7 mouse cellular contexts compared by ENCODE assay signal in genomic region chr19:8661821-8662307, GRCm38 (mm10). TPM values are rescaled to one million over a fixed set of nuclear protein-coding genes. Genes with fewer than 3 reads are reported as not detected.
DNase-seq lines count a peak whose midpoint lies in the region; ATAC-seq and TF ChIP-seq lines count a peak whose summit lies in the region.

No protein-coding gene starts in this region.

- H3K9me3 ChIP-seq in megakaryocyte, embryonic 14.5 days, result no peaks in the 10 kb centered on the region
- H3K9me3 ChIP-seq in forebrain, embryonic 11.5 days (ENCODE audit: control insufficient read depth, low read length), result no peaks in the 10 kb centered on the region
- no peaks in the 10 kb centered on the region for H3K9me3 ChIP-seq in hindbrain, postnatal 0 days (ENCODE audit: low read length)
- H3K9me3 ChIP-seq in liver, embryonic 11.5 days (ENCODE audit: control insufficient read depth, low read length), result no peaks in the 10 kb centered on the region

- TF ChIP-seq CTCF in hindbrain, postnatal 0 days (IDR thresholded peaks at IDR 0.05; ENCODE audit: low read depth), result no peak

- peak overlapping the region; percentile 85 for H3K4me2 ChIP-seq in forebrain, embryonic 11.5 days (ENCODE audit: low read depth, low read length, severe bottlenecking)
- H3K4me2 ChIP-seq in hindbrain, postnatal 0 days (ENCODE audit: low read depth, low read length), result peak overlapping the region; percentile 95
- peak overlapping the region; percentile 89 for H3K4me2 ChIP-seq in liver, embryonic 11.5 days

- H3K9ac ChIP-seq in forebrain, embryonic 11.5 days (ENCODE audit: low read length), result peak overlapping the region; percentile 67
- H3K9ac ChIP-seq in hindbrain, postnatal 0 days (replicated peaks; ENCODE audit: low read length), result peak overlapping the region; percentile 58
- peak overlapping the region; percentile 28 for H3K9ac ChIP-seq in liver, embryonic 11.5 days (ENCODE audit: low read depth, low read length)

- ATAC-seq in megakaryocyte, adult 5-6 weeks (ENCODE audit: poor library complexity, severe bottlenecking), result no peak
- peak; percentile 84 for ATAC-seq in forebrain, embryonic 11.5 days (replicated peaks; ENCODE audit: low FRiP score)
- peak; percentile 64 for ATAC-seq in hindbrain, postnatal 0 days
- 0 out of 2 replicates have a peak, but pooled peaks have one; percentile 48 for ATAC-seq in liver, embryonic 11.5 days (replicated peaks; ENCODE audit: low FRiP score)

- peaks cover 57% of the 10 kb centered on the region for H3K27me3 ChIP-seq in megakaryocyte, embryonic 14.5 days (replicated peaks)
- peaks cover 2% of the 10 kb centered on the region; the same call in 1 of the 2 replicates for H3K27me3 ChIP-seq in forebrain, embryonic 11.5 days (ENCODE audit: control insufficient read depth, insufficient read depth, low read length)
- no peaks in the 10 kb centered on the region for H3K27me3 ChIP-seq in hindbrain, postnatal 0 days (ENCODE audit: insufficient read depth, low read length)
- H3K27me3 ChIP-seq in liver, embryonic 11.5 days (replicated peaks; ENCODE audit: control insufficient read depth, insufficient read depth, low read length), result no peaks in the 10 kb centered on the region

- no peak overlapping the region for H3K27ac ChIP-seq in forebrain, embryonic 11.5 days (ENCODE audit: low read depth, low read length)
- peak overlapping the region; percentile 45; the same call in 1 of the 2 replicates for H3K27ac ChIP-seq in hindbrain, postnatal 0 days
- H3K27ac ChIP-seq in liver, embryonic 11.5 days (ENCODE audit: low read depth, low read length), result no peak overlapping the region

- peak; percentile 78 for DNase-seq in forebrain, embryonic 11.5 days (ENCODE audit: low spot score)
- peak; percentile 53 for DNase-seq in hindbrain, postnatal 0 days (ENCODE audit: low spot score)
- DNase-seq in liver, embryonic 11.5 days (ENCODE audit: low spot score), result no peak
- DNase-seq in right cerebral cortex, postnatal 25 days, result peak; percentile 89
- DNase-seq in natural killer cell, adult 2 months (ENCODE audit: low spot score in 2 of 2), result no peak

- peaks cover 47% of the 10 kb centered on the region for H3K4me1 ChIP-seq in megakaryocyte, embryonic 14.5 days
- no peaks in the 10 kb centered on the region; the same call in 1 of the 2 replicates for H3K4me1 ChIP-seq in forebrain, embryonic 11.5 days (replicated peaks; ENCODE audit: control insufficient read depth, insufficient read depth, low read length)
- H3K4me1 ChIP-seq in hindbrain, postnatal 0 days (ENCODE audit: insufficient read depth, low read length), result peaks cover 15% of the 10 kb centered on the region
- no peaks in the 10 kb centered on the region; the same call in 1 of the 2 replicates for H3K4me1 ChIP-seq in liver, embryonic 11.5 days (replicated peaks; ENCODE audit: control insufficient read depth, insufficient read depth, low read length)

- H3K36me3 ChIP-seq in megakaryocyte, embryonic 14.5 days (replicated peaks; ENCODE audit: low read length), result no peaks in the 10 kb centered on the region
- no peaks in the 10 kb centered on the region for H3K36me3 ChIP-seq in forebrain, embryonic 11.5 days (ENCODE audit: control insufficient read depth, insufficient read depth, low read length)
- H3K36me3 ChIP-seq in hindbrain, postnatal 0 days (ENCODE audit: insufficient read depth, low read length), result no peaks in the 10 kb centered on the region
- no peaks in the 10 kb centered on the region for H3K36me3 ChIP-seq in liver, embryonic 11.5 days (ENCODE audit: control insufficient read depth, insufficient read depth, low read length)

- H3K4me3 ChIP-seq in megakaryocyte, embryonic 14.5 days (replicated peaks), result peak overlapping the region; percentile 90
- peak overlapping the region; percentile 37 for H3K4me3 ChIP-seq in forebrain, embryonic 11.5 days (ENCODE audit: low read depth, low read length)
- H3K4me3 ChIP-seq in hindbrain, postnatal 0 days (ENCODE audit: low read length), result peak overlapping the region; percentile 45
- H3K4me3 ChIP-seq in liver, embryonic 11.5 days (ENCODE audit: low read depth, low read length), result peak overlapping the region; percentile 45

- under 1% methylated on average over 35 of the region's 35 CpGs for WGBS in forebrain, embryonic 11.5 days
- under 1% methylated on average over 35 of the region's 35 CpGs for WGBS in hindbrain, postnatal 0 days
- 2% methylated on average over 35 of the region's 35 CpGs for WGBS in liver, embryonic 11.5 days

RNA-seq across cellular contexts. Expression of gene Chrm1, which starts 1.7 kb away (rescaled TPM):
- polyA plus RNA-seq in megakaryocyte, embryonic 14.5 days (2012; ENCODE audit: insufficient read depth, low replicate concordance), result 0.02 TPM in 1 of 2 replicates, not detected in the other
- total RNA-seq in megakaryocyte, adult 5-6 weeks (2015), result 0.16 and 0.25 TPM in 2 replicates
- total RNA-seq in megakaryocyte, adult 5-6 weeks (2017), result 0.04 TPM in 2 replicates
- 0.13 TPM in 1 of 2 replicates, not detected in the other for polyA plus RNA-seq in forebrain, embryonic 11.5 days (2014; fragmentation: Nextera tagmentation; extraction: Ambion mirVana)
- 1.3 and 2.4 TPM in 2 replicates for total RNA-seq in hindbrain, postnatal 0 days (2014; rRNA removed)
- 0.80 and 0.88 TPM in 2 replicates for polyA plus RNA-seq in hindbrain, postnatal 0 days (2015; fragmentation: Nextera tagmentation; extraction: Ambion mirVana)
- 0.12 TPM in 1 of 2 replicates, not detected in the other for polyA plus RNA-seq in liver, embryonic 11.5 days (2014; fragmentation: Nextera tagmentation; extraction: Ambion mirVana)

RNA-seq across cellular contexts. Expression of gene Slc22a6, which starts 44.0 kb away (rescaled TPM):
- polyA plus RNA-seq in megakaryocyte, embryonic 14.5 days (2012; ENCODE audit: insufficient read depth, low replicate concordance), result not detected in 2 replicates
- total RNA-seq in megakaryocyte, adult 5-6 weeks (2015), result not detected in 2 replicates
- total RNA-seq in megakaryocyte, adult 5-6 weeks (2017), result not detected in 2 replicates
- 0.13 and 0.36 TPM in 2 replicates for polyA plus RNA-seq in forebrain, embryonic 11.5 days (2014; fragmentation: Nextera tagmentation; extraction: Ambion mirVana)
- 9.6 and 13.1 TPM in 2 replicates for total RNA-seq in hindbrain, postnatal 0 days (2014; rRNA removed)
- 8.9 and 9.8 TPM in 2 replicates for polyA plus RNA-seq in hindbrain, postnatal 0 days (2015; fragmentation: Nextera tagmentation; extraction: Ambion mirVana)
- polyA plus RNA-seq in liver, embryonic 11.5 days (2014; fragmentation: Nextera tagmentation; extraction: Ambion mirVana), result not detected in 2 replicates

Comparison
In these comparisons a context has a peak if more than half of its experiments do, and no peak if none do; other contexts are left out.
1. H3K4me3 ChIP-seq: peak in every context shown above with its lines; median percentile 90 in megakaryocyte, embryonic 14.5 days; 45 in hindbrain, postnatal 0 days; 45 in liver, embryonic 11.5 days; 37 in forebrain, embryonic 11.5 days.
2. DNase-seq: peak in forebrain, embryonic 11.5 days (single experiment), hindbrain, postnatal 0 days (single experiment) and right cerebral cortex, postnatal 25 days (single experiment); none in liver, embryonic 11.5 days (single experiment) and natural killer cell, adult 2 months (0 of 2).
3. Peak in every context shown above with its lines, with median percentiles within 50 percentile points of each other: H3K4me2 ChIP-seq and H3K9ac ChIP-seq.